In the genomic region with DNA sequence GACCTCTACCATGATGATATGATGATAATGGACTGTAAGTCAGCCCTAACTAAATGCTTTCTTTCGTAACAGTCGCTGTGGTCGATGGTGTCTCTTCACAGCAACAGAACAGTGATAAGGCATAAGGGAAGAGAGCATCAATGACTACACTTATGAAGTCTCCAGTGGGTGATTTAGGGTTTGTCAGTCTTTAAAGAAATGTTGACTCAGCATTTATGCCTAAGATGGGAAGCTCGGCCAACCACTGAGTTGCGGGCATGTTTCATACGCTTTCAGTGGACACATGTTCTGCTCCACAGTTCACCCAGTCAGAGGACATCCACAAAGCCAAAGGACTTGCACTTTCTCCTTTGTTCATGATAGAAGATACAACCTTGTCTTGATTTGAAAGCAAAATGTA, we compare ENCODE assay signal across 16 mouse cellular contexts.
"Had no signal": no experiment of that assay in that cellular context is flagged by ENCODE, and none has a peak within 500 bp of the region (broad histone marks: within the 10 kb centered on the region; RNA-seq: fewer than 3 reads in every experiment).

No protein-coding gene starts in this region.

- H3K4me2 ChIP-seq: neural tube, embryonic 12.5 days; neural tube, embryonic 13.5 days; neural tube, embryonic 15.5 days; stomach, embryonic 15.5 days had no signal

- H3K36me3 ChIP-seq: neural tube, embryonic 15.5 days; stomach, embryonic 15.5 days had no signal

- H3K9ac ChIP-seq: neural tube, embryonic 12.5 days; neural tube, embryonic 13.5 days; neural tube, embryonic 15.5 days; stomach, embryonic 15.5 days had no signal

- H3K27me3 ChIP-seq: neural tube, embryonic 12.5 days; neural tube, embryonic 13.5 days; neural tube, embryonic 15.5 days; stomach, embryonic 15.5 days had no signal

- H3K9me3 ChIP-seq: stomach, embryonic 15.5 days had no signal

- H3K4me3 ChIP-seq: neural tube, embryonic 12.5 days; neural tube, embryonic 13.5 days; neural tube, embryonic 15.5 days; stomach, embryonic 15.5 days had no signal

- H3K27ac ChIP-seq: neural tube, embryonic 12.5 days; neural tube, embryonic 13.5 days; neural tube, embryonic 15.5 days; stomach, embryonic 15.5 days; stomach, postnatal 0 days had no signal

- DNase-seq: retina, postnatal 1 day; right cerebral cortex, adult 18-20 months; right cerebral cortex, postnatal 25 days; right cerebral cortex, postnatal 4 days; spleen, adult 18-20 months; thymus, adult 18-20 months; thymus, adult 2 months; thymus, postnatal 14 days; thymus, postnatal 25 days; thymus, postnatal 36 days; thymus, postnatal 4 days had no signal

- H3K4me1 ChIP-seq: neural tube, embryonic 12.5 days; neural tube, embryonic 13.5 days; stomach, embryonic 15.5 days had no signal
